Mouse (Mus musculus) embryonic facial prominence, embryonic 10.5 days (tissue): ENCODE results near the gene Fkbp6. TPM values are rescaled to one million over a fixed set of nuclear protein-coding genes. Genes with fewer than 3 reads are reported as not detected.

Experiments
- DNase-seq: peaks from one replicate; pipeline ENCODE4 v3.0.0-alpha.2; 2017; ENCODE audit warnings: low spot score
- H3K27ac ChIP-seq: fragments of 300-500 bp; sonication (generic); replicated peaks from 2 replicates; pipeline ENCODE4 v1.5.1; 2016; ENCODE audit warnings: mild to moderate bottlenecking
- H3K27me3 ChIP-seq: fragments of 300-500 bp; sonication (generic); replicated peaks from 2 replicates; pipeline ENCODE4 v1.6.1; 2016; ENCODE audit warnings: low read depth, mild to moderate bottlenecking; ENCODE audit not compliant: poor library complexity, severe bottlenecking
- H3K36me3 ChIP-seq: fragments of 300-500 bp; sonication (generic); replicated peaks from 2 replicates; pipeline ENCODE4 v1.6.1; 2016; ENCODE audit warnings: mild to moderate bottlenecking, moderate library complexity
- H3K4me1 ChIP-seq: fragments of 300-500 bp; sonication (generic); 2 replicates; pipeline ENCODE4 v1.6.1; 2016
- H3K4me3 ChIP-seq: fragments of 300-500 bp; sonication (generic); 2 replicates; pipeline ENCODE4 v1.5.1; 2016; ENCODE audit warnings: mild to moderate bottlenecking, moderate library complexity
- H3K9me3 ChIP-seq: fragments of 300-500 bp; sonication (generic); 2 replicates; pipeline ENCODE4 v1.6.1; 2016; ENCODE audit warnings: mild to moderate bottlenecking
- WGBS: fragments of 180-500 bp; shearing (Covaris S2); methylation state at CpG from one replicate; pipeline ENCODE4 v1.1.7; 2016; 5-methylcytosine and 5-hydroxymethylcytosine counted together
- polyA plus RNA-seq: library from polyadenylated mRNA; unstranded; fragments of >200 nt; fragmentation: Nextera tagmentation; extraction: Ambion mirVana; gene quantifications from 2 replicates; pipeline ENCODE4 v1.2.1, GENCODE M21; 2016

The Fkbp6 gene
- polyA plus RNA-seq, 1 experiment from 2014 or later = not detected

DNA sequence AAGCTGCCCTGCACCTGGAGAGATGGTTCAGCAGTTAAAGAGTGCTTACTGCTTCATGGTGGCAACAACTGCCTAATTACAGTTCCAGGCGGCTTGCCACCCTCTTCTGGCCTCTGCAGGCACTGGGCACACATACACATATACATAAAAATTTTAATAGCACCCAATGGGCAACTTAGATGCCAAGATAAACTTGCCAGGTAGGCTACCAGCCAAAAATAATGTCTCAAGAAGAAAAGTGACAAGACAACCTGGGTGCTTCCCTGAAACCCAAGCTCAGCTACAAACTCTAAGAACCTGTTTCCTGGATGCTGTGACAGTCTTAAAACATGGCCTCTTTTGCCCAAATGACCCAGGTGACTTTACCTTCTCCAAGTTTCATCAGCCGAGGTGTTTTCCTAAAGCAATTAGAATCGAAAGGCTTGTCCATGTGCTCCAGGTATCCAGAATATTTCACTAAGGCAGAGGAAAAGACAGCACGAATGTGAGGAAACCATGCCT lies 2.3 kb downstream of the Fkbp6 start:
- Histone ChIP-seq H3K27me3 (peaks cover 8% of the 10 kb centered on the region), H3K4me1 (no peaks in the 10 kb centered on the region), H3K27ac (no peak overlapping the region), H3K36me3 (no peaks in the 10 kb centered on the region), H3K4me3 (no peak overlapping the region), H3K9me3 (peaks cover 12% of the 10 kb centered on the region; the same call in 1 of the 2 replicates)
- no peak for DNase-seq
- 72% methylated on average over 4 of the region's 4 CpGs for WGBS

DNA sequence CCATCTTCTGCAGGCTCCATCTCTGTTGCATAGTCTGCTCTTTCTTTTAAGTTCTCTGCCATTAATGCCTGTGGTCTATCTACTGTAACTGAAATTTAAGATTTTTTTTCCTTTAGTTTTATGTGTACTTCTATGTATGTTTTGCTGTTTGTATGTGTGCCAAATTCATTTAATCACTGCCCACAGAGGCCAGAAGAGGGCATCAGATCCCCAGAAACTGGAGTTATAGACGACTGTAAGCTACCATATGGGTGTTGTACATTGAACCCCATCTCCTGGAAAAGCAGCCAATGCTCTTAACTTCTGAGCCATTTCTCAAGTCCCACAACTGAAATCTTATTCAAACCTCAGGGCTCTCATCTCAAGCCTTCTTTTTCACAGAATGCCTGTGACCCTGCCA lies 3.4 kb downstream of the Fkbp6 start:
- no peak for DNase-seq
- WGBS = 29% methylated on average over 1 of the region's 1 CpGs
- Histone ChIP-seq H3K9me3 (peaks cover 12% of the 10 kb centered on the region; the same call in 1 of the 2 replicates), H3K27ac (no peak overlapping the region), H3K27me3 (no peaks in the 10 kb centered on the region), H3K4me1 (no peaks in the 10 kb centered on the region), H3K36me3 (no peaks in the 10 kb centered on the region), H3K4me3 (no peak overlapping the region)

DNA sequence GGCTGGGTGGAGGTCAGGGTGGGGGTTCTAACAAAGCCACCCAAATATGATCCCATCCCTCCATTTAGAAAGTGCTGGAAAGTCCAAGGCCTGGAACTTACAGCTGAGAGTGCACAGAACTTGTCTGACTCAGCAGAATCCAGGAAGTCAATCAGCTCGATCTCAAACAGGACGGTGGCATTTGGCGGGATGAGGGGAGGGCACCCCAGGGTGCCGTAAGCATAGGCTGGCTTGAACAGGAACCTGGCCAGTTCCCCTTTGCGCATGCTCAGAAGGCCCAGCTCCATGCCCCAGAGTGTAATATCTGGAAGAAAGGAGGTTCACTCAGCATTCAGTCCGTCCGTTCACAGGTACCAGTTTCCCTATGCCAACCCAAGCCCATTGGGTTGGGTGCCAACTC lies 3.9 kb downstream of the Fkbp6 start:
- Histone ChIP-seq H3K4me1 (no peaks in the 10 kb centered on the region), H3K27ac (no peak overlapping the region), H3K27me3 (no peaks in the 10 kb centered on the region), H3K9me3 (peaks cover 12% of the 10 kb centered on the region; the same call in 1 of the 2 replicates), H3K4me3 (no peak overlapping the region), H3K36me3 (no peaks in the 10 kb centered on the region)
- no peak for DNase-seq
- WGBS = 75% methylated on average over 7 of the region's 7 CpGs

DNA sequence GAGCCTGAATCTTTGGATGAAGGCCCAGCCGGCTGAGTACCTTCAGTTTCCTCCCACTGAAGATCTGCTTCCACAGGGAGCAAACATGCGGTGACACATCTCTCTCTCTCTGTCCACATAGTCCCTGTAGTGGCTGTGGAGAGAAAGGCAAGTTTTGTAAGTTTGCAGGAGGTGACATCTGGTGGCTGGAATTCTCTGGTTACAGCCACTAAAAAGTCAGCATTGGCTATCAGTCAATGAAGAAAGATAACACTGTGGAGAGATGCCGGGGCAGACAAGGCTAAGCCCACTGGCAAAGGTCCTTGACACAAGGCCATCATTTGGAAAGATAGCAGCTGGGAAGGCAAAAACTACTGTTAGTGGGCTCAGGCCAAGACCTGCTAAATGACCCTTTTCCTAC lies 12.3 kb downstream of the Fkbp6 start:
- Histone ChIP-seq H3K27me3 (no peaks in the 10 kb centered on the region), H3K36me3 (no peaks in the 10 kb centered on the region), H3K27ac (no peak overlapping the region), H3K4me1 (0 out of 2 replicates have a peak, but pooled peaks cover 2% of the 10 kb centered on the region), H3K4me3 (no peak overlapping the region), H3K9me3 (no peaks in the 10 kb centered on the region)
- DNase-seq = no peak
- WGBS = 56% methylated on average over 3 of the region's 3 CpGs

DNA sequence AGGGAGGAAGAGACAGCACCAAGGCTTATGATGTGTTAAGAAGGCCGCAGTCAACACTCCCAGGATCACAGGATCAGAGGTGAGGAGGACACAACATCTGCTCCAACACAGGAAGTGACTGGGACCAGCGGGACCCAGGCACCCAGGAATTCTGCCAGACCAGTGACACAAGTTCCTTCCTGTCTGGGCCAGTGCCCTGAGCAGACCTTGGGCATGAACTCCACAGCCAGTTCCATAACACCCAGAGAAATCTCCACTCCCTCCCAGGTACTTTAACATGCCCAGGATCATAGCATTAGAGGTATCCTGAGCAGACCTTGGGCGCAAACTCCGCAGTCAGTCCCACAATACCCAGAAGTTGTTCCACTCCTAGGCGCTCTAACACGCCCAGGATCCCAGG lies 18.7 kb downstream of the Fkbp6 start:
- no peak overlapping the region for H3K27ac ChIP-seq
- no peaks in the 10 kb centered on the region for H3K9me3 ChIP-seq
- H3K36me3 ChIP-seq = no peaks in the 10 kb centered on the region
- DNase-seq = no peak
- peaks cover 6% of the 10 kb centered on the region; the same call in 1 of the 2 replicates for H3K4me1 ChIP-seq
- 89% methylated on average over 6 of the region's 6 CpGs for WGBS
- no peaks in the 10 kb centered on the region for H3K27me3 ChIP-seq
- no peak overlapping the region for H3K4me3 ChIP-seq

DNA sequence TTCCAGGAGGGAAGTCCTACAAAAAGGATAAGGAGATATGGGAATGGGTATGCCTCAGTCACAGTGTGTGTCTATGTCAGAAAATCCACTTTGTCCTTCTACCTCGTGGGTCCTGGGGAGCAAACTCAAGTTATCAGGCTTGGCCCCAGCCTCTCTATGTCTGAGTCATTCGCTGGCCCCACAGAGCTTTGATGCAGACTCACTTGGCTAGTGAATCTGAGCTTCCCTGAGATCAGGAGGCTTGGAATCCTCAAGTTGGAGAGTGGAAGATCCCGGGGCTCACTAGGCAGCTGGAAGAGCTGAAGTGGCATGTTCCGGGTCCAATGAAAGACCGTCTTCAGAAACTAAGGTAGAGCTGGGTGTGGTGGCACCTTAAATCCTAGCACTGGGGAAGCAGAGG lies 19.6 kb downstream of the Fkbp6 start:
- H3K27me3 ChIP-seq = no peaks in the 10 kb centered on the region
- no peak for DNase-seq
- WGBS = 87% methylated on average over 5 of the region's 5 CpGs
- no peak overlapping the region for H3K27ac ChIP-seq
- peaks cover 10% of the 10 kb centered on the region; the same call in 1 of the 2 replicates for H3K4me1 ChIP-seq
- H3K4me3 ChIP-seq = no peak overlapping the region
- no peaks in the 10 kb centered on the region for H3K9me3 ChIP-seq
- no peaks in the 10 kb centered on the region for H3K36me3 ChIP-seq

DNA sequence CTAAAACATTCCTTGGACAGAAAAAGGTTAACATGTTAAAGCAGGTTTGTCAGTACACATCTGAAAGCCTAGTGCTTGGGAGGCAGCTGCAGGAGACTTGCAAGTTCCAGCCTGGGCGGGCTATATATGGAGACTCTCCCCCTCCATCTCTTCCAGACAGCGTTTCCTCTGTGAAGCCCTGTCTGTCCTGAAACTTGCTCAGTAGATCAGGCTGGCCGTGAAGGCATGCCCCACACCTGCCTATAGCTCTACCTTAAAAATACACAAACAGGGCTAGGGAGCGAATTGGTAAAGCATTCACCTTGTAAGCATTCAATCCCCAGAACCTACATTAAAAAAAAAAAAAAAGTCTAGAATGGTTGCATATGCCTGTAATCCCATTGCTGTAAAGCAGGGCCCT lies 20.4 kb downstream of the Fkbp6 start:
- H3K27ac ChIP-seq = no peak overlapping the region
- no peaks in the 10 kb centered on the region for H3K27me3 ChIP-seq
- no peak overlapping the region for H3K4me3 ChIP-seq
- no peak for DNase-seq
- H3K9me3 ChIP-seq = no peaks in the 10 kb centered on the region
- no peaks in the 10 kb centered on the region for H3K36me3 ChIP-seq
- 83% methylated on average over 4 of the region's 4 CpGs for WGBS
- peaks cover 10% of the 10 kb centered on the region; the same call in 1 of the 2 replicates for H3K4me1 ChIP-seq

DNA sequence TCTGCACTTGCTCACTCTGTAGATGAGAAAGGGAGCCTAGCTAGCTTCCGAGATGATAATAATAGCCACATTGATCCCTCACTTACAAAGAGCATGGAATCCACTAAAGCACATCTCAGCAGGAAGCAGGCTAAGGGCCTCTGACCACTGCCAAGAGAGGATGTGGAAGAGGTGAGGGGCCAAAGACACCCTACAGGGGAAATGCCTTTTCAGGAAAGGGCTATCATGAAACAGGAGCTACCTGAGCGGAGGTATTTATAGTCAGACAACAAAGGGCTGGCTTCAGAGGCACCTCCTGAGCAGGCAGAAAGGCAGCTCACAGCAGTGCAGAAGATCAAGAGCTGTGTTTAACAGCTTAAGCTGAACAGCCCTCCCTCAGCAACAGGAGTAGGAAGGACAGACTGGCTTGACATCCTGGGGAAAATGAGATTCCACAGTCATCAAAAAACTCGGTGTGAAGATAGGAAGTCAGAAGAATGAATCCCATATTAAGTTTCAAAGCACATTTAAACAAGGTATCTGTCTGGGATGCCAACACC lies 23.7 kb downstream of the Fkbp6 start:
- no peak overlapping the region for H3K4me3 ChIP-seq
- H3K27ac ChIP-seq = no peak overlapping the region
- no peaks in the 10 kb centered on the region for H3K36me3 ChIP-seq
- H3K9me3 ChIP-seq = no peaks in the 10 kb centered on the region
- 9% methylated on average over 3 of the region's 3 CpGs for WGBS
- peaks cover 10% of the 10 kb centered on the region; the same call in 1 of the 2 replicates for H3K4me1 ChIP-seq
- no peaks in the 10 kb centered on the region for H3K27me3 ChIP-seq
- DNase-seq = no peak

DNA sequence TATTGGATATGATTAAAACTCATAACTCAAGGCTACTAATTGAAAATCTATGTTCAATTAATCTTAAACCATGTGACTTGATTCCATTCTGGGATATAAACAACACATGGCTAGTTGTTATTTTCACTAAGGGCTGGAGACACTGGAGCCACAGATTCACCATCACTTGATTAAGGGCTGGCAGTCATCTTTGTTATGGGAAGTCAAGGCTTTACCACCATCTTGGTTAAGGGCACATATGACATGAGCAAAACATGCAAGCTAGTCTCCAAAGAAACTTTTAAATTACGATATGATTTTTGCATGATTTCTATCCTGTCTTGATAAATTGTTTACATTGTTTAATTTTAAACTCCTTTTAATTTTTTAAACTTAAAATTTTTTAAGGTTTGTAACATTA lies 27.6 kb downstream of the Fkbp6 start:
- WGBS = 91% methylated on average over 1 of the region's 1 CpGs

DNA sequence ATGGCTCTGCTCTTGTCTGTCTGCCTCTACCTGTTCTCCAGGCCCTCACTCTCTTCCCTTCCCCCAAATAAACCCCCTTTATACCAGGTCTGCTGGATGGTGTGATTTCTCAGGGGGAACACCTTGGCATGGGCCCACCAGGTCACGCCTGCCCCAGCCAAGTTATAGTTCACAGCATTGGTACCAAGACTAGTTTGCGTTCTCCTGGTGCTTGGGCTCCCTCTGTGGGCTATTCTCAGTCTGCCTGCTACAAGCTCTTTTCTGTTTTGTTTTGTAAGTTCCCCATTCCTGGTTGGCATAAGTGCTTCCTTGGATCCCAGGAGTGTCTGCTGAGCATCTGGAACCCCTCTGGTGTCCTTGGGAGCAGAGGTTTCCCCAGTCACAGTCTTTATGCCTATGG lies 30.0 kb downstream of the Fkbp6 start:
- H3K36me3 ChIP-seq = no peaks in the 10 kb centered on the region
- no peaks in the 10 kb centered on the region for H3K27me3 ChIP-seq
- H3K4me1 ChIP-seq = no peaks in the 10 kb centered on the region
- DNase-seq = no peak
- H3K9me3 ChIP-seq = no peaks in the 10 kb centered on the region
- no peak overlapping the region for H3K27ac ChIP-seq
- 60% methylated on average over 2 of the region's 2 CpGs for WGBS
- no peak overlapping the region for H3K4me3 ChIP-seq

More for the DNA sequence above, 27.6 kb downstream of the Fkbp6 start:
- H3K27me3 ChIP-seq = no peaks in the 10 kb centered on the region
- DNase-seq = no peak
- H3K4me3 ChIP-seq = no peak overlapping the region
- H3K36me3 ChIP-seq = no peaks in the 10 kb centered on the region
- H3K27ac ChIP-seq = no peak overlapping the region
- H3K9me3 ChIP-seq = no peaks in the 10 kb centered on the region
- peaks cover 10% of the 10 kb centered on the region; the same call in 1 of the 2 replicates for H3K4me1 ChIP-seq

DNA sequence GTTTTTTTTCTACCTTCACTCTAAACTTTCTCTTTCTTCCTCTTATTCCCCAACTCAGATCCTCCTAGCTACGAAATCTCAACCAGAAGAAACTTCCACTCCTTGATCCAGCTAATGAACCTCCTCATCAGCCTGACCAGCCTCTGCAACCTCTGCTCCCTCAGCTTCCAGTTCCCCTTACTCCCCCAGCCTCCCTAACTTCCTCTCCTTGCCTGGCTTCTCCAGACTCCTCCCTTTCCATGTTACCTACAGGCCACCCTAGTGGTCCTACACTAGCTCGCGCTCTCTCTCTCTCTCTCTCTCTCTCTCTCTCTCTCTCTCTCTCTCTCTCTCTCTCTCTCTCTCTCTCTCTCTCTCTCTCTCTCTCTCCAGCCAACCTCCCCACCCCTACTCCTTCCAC lies 33.7 kb downstream of the Fkbp6 start:
- no peak overlapping the region for H3K4me3 ChIP-seq
- H3K9me3 ChIP-seq = no peaks in the 10 kb centered on the region
- no peak for DNase-seq
- H3K27ac ChIP-seq = no peak overlapping the region
- no peaks in the 10 kb centered on the region for H3K27me3 ChIP-seq
- H3K4me1 ChIP-seq = no peaks in the 10 kb centered on the region
- no peaks in the 10 kb centered on the region for H3K36me3 ChIP-seq
- WGBS = 82% methylated on average over 3 of the region's 3 CpGs

DNA sequence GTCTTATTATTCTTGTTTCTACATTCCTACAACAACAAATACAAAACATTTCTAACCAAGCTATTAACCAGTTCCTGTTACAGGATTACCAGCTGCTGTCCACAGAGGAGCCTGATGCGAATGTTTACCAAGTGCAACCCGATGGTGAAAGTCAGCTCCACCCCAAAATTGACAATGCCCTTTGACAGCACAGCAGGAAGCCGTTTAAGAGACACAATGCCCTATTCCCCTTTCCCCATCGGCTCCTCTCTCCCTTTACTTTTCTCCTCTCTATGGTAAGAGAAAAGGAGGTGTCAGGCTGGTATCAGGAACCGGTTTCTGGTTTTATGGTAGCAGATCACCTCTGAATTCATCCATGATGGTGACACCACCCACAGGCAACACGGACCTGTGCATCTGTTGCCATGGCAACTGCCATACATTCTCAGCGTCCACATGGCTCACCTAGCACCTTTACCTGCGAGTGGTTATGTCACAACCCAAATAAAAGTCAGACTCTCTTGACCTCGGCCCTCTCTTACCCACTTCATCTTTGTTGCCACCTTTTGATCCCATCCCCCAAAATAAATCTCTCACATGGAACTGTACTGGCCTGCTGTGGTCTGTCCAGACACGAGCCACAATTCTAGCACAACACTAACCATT lies 43.4 kb downstream of the Fkbp6 start:
- DNase-seq = no peak
- WGBS = 52% methylated on average over 10 of the region's 10 CpGs

DNA sequence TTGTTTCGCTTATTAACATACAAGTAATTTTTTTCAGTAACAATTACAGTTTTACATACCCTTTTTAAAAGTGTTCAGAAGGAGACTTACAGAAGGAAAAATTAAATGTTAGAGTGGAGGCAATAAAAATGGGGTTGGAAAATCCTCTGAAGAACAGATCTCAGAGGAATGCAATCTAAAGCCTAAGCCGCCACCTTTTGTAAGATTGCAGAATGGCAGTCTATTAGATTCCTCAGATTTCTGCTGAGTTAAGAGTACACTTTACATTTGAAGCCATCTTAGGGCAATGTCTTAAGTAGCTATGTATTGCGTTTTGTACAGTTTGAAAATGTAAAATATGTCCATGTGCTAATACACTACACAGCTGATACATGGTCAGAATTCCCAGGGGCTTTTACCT lies 47.4 kb downstream of the Fkbp6 start:
- no peaks in the 10 kb centered on the region for H3K9me3 ChIP-seq
- DNase-seq = no peak
- no peaks in the 10 kb centered on the region; the same call in 1 of the 2 replicates for H3K4me1 ChIP-seq
- no peaks in the 10 kb centered on the region for H3K36me3 ChIP-seq
- WGBS = 82% methylated on average over 3 of the region's 3 CpGs
- no peak overlapping the region for H3K4me3 ChIP-seq
- H3K27ac ChIP-seq = no peak overlapping the region
- no peaks in the 10 kb centered on the region for H3K27me3 ChIP-seq

More for the DNA sequence above, 43.4 kb downstream of the Fkbp6 start:
- Histone ChIP-seq H3K4me3 (no peak overlapping the region), H3K36me3 (no peaks in the 10 kb centered on the region), H3K27me3 (no peaks in the 10 kb centered on the region; the same call in 1 of the 2 replicates), H3K27ac (no peak overlapping the region), H3K4me1 (no peaks in the 10 kb centered on the region), H3K9me3 (no peaks in the 10 kb centered on the region)
